Mouse (Mus musculus): ENCODE data around the gene Cabp4. TPM values are rescaled to one million over a fixed set of nuclear protein-coding genes. Genes with fewer than 3 reads are reported as not detected.

Gene Cabp4
- polyA plus RNA-seq, 1 experiment: 0.05 TPM

- Histone ChIP-seq H3K36me3 (ENCODE audit: control insufficient read depth) (peaks cover 14% of the 10 kb centered on the region), H3K9me3 (ENCODE audit: control insufficient read depth, low read length) (peaks cover 8% of the 10 kb centered on the region; the same call in 1 of the 2 replicates), H3K27me3 (ENCODE audit: control insufficient read depth) (peaks cover 24% of the 10 kb centered on the region), H3K4me1 (ENCODE audit: control insufficient read depth) (peaks cover 58% of the 10 kb centered on the region), H3K4me3 (replicated peaks) (peak within 1 kb of the TSS; percentile 83)
- TF ChIP-seq TAL1 (IDR thresholded peaks at IDR 0.05; ENCODE audit: low read length) (no peak), GATA1 (IDR thresholded peaks at IDR 0.05; ENCODE audit: low read length) (no peak)
Observed at GRCm38 (mm10) chr19:4096642-4097440, 47.0 kb downstream of the Cabp4 start, which contains the start of gene Cdk2ap2. Gene Cdk2ap2, plus strand, starts transcription at chr19:4097182.

DNA sequence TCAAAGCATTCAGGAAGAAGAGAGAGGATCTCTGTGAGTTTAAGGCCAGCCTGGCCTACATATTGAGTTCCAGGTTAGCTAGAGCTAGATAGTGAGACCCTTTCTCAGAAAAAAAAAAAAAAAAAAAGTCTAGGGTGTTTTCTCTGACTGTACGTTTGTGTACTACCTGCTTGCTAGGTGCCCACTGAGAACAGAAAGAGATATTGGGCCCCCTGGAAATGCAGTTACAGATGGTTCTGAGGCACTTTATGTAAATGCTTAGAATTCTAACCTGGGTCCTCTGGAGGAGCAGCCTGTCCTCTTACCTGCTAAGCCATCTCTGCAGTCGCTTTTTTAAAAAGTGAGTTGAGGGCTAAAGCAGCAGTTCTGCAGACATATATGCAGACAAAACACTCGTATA, 48.0 kb downstream of the Cabp4 start:
- Histone ChIP-seq H3K36me3 (ENCODE audit: control insufficient read depth) (peaks cover 14% of the 10 kb centered on the region), H3K4me3 (replicated peaks) (peak overlapping the region; percentile 83), H3K4me1 (ENCODE audit: control insufficient read depth) (peaks cover 55% of the 10 kb centered on the region), H3K27me3 (ENCODE audit: control insufficient read depth) (peaks cover 14% of the 10 kb centered on the region), H3K9me3 (ENCODE audit: control insufficient read depth, low read length) (peaks cover 5% of the 10 kb centered on the region; the same call in 1 of the 2 replicates)
- no peak for TF ChIP-seq TAL1 (IDR thresholded peaks at IDR 0.05; ENCODE audit: low read length)
- no peak for TF ChIP-seq GATA1 (IDR thresholded peaks at IDR 0.05; ENCODE audit: low read length)

GRCm38 (mm10) chr19:4094774-4095303, 49.0 kb downstream of the Cabp4 start:
- H3K36me3 ChIP-seq (ENCODE audit: control insufficient read depth): peaks cover 14% of the 10 kb centered on the region
- H3K4me3 ChIP-seq (replicated peaks): no peak overlapping the region
- peaks cover 45% of the 10 kb centered on the region for H3K4me1 ChIP-seq (ENCODE audit: control insufficient read depth)
- H3K9me3 ChIP-seq (ENCODE audit: control insufficient read depth, low read length): no peaks in the 10 kb centered on the region
- TF ChIP-seq TAL1 (IDR thresholded peaks at IDR 0.05; ENCODE audit: low read length) (no peak), GATA1 (IDR thresholded peaks at IDR 0.05; ENCODE audit: low read length) (no peak)
- peaks cover 9% of the 10 kb centered on the region for H3K27me3 ChIP-seq (ENCODE audit: control insufficient read depth)

DNA sequence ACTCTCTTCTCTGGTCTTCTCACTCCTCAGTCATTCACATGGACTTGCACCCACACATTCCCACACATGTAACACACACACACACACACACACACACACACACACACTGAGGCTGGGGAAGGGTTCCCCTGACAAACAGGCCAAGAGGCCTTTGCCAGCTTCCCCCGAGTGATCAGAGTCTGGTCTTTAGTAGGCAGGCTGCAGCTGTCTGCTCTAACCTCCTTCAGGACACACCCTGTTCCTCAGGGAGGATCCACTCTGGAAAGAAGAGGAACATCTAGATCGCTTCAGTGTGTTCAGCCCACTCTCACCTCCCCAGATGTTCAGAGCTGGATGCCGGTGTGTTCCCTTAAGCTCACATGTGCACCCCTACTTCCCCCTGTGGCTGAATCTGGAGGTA, 49.5 kb downstream of the Cabp4 start:
- no peak overlapping the region for H3K4me3 ChIP-seq (replicated peaks)
- peaks cover 41% of the 10 kb centered on the region for H3K4me1 ChIP-seq (ENCODE audit: control insufficient read depth)
- peaks cover 14% of the 10 kb centered on the region for H3K36me3 ChIP-seq (ENCODE audit: control insufficient read depth)
- TF ChIP-seq GATA1 (IDR thresholded peaks at IDR 0.05; ENCODE audit: low read length) (no peak), TAL1 (IDR thresholded peaks at IDR 0.05; ENCODE audit: low read length) (no peak)
- H3K9me3 ChIP-seq (ENCODE audit: control insufficient read depth, low read length): no peaks in the 10 kb centered on the region
- H3K27me3 ChIP-seq (ENCODE audit: control insufficient read depth): peaks cover 7% of the 10 kb centered on the region

DNA sequence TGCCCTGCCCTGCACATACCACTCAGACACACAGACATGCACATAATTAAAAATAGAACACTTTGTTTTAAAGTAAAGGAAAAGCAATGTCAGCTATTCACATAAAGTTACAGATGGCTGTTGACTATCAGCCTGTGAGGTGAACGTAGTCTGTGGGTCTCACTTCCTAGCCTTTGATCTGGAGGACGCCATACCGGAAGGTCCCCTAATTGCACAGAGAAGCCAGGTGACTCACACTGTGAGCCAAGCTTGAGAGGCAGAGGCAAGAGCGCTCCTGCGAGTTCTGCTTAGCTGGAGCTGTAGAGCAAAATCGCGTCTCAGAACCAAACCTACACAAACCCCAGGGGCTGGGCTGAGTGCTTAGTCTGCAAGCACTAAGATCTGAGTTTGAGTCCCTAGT, 50.1 kb downstream of the Cabp4 start:
- peaks cover 10% of the 10 kb centered on the region for H3K36me3 ChIP-seq (ENCODE audit: control insufficient read depth)
- H3K4me3 ChIP-seq (replicated peaks): no peak overlapping the region
- H3K9me3 ChIP-seq (ENCODE audit: control insufficient read depth, low read length): no peaks in the 10 kb centered on the region
- TF ChIP-seq TAL1 (IDR thresholded peaks at IDR 0.05; ENCODE audit: low read length): no peak
- TF ChIP-seq GATA1 (IDR thresholded peaks at IDR 0.05; ENCODE audit: low read length): no peak
- peaks cover 13% of the 10 kb centered on the region for H3K27me3 ChIP-seq (ENCODE audit: control insufficient read depth)
- peaks cover 35% of the 10 kb centered on the region for H3K4me1 ChIP-seq (ENCODE audit: control insufficient read depth)

GRCm38 (mm10) chr19:4092750-4093149, 51.1 kb downstream of the Cabp4 start:
- Histone ChIP-seq H3K4me3 (replicated peaks) (no peak overlapping the region), H3K27me3 (ENCODE audit: control insufficient read depth) (peaks cover 20% of the 10 kb centered on the region), H3K36me3 (ENCODE audit: control insufficient read depth) (no peaks in the 10 kb centered on the region), H3K9me3 (ENCODE audit: control insufficient read depth, low read length) (no peaks in the 10 kb centered on the region), H3K4me1 (ENCODE audit: control insufficient read depth) (peaks cover 32% of the 10 kb centered on the region)
- TF ChIP-seq GATA1 (IDR thresholded peaks at IDR 0.05; ENCODE audit: low read length) (no peak), TAL1 (IDR thresholded peaks at IDR 0.05; ENCODE audit: low read length) (no peak)

- H3K4me1 ChIP-seq (ENCODE audit: control insufficient read depth): peaks cover 21% of the 10 kb centered on the region
- no peak overlapping the region for H3K4me3 ChIP-seq (replicated peaks)
- no peaks in the 10 kb centered on the region for H3K9me3 ChIP-seq (ENCODE audit: control insufficient read depth, low read length)
- no peaks in the 10 kb centered on the region for H3K36me3 ChIP-seq (ENCODE audit: control insufficient read depth)
- TF ChIP-seq TAL1 (IDR thresholded peaks at IDR 0.05; ENCODE audit: low read length) (no peak), GATA1 (IDR thresholded peaks at IDR 0.05; ENCODE audit: low read length) (no peak)
- peaks cover 25% of the 10 kb centered on the region for H3K27me3 ChIP-seq (ENCODE audit: control insufficient read depth)
Observed at GRCm38 (mm10) chr19:4091383-4091782, 52.5 kb downstream of the Cabp4 start.

DNA sequence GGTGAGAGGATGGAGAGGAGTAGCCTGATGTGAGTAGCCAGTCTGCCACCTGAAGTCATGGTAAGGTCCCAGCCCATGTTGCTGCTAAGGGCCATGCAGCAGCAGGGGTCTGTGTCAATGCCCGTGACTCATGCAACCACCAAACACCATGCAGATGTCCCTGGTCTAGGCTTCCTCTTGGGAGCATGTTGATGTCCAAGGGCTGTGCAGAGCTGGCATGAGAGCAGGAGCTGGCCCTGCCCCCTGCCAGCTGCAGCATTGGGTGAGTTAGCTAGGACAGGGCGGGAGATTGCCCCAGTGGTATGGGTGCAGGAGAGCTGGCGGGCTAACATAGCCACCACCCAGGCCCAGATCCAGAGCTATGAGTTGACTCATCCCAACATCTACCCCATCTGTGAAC, 53.4 kb downstream of the Cabp4 start:
- H3K9me3 ChIP-seq (ENCODE audit: control insufficient read depth, low read length): no peaks in the 10 kb centered on the region

GRCm38 (mm10) chr19:4089128-4089527, 54.7 kb downstream of the Cabp4 start:
- Histone ChIP-seq H3K4me1 (ENCODE audit: control insufficient read depth) (peaks cover 23% of the 10 kb centered on the region), H3K27me3 (ENCODE audit: control insufficient read depth) (peaks cover 38% of the 10 kb centered on the region), H3K4me3 (replicated peaks) (no peak overlapping the region), H3K36me3 (ENCODE audit: control insufficient read depth) (no peaks in the 10 kb centered on the region), H3K9me3 (ENCODE audit: control insufficient read depth, low read length) (no peaks in the 10 kb centered on the region)
- no peak for TF ChIP-seq TAL1 (IDR thresholded peaks at IDR 0.05; ENCODE audit: low read length)
- no peak for TF ChIP-seq GATA1 (IDR thresholded peaks at IDR 0.05; ENCODE audit: low read length)

More for the DNA sequence above, 53.4 kb downstream of the Cabp4 start:
- peaks cover 32% of the 10 kb centered on the region for H3K27me3 ChIP-seq (ENCODE audit: control insufficient read depth)
- H3K4me3 ChIP-seq (replicated peaks): no peak overlapping the region
- H3K4me1 ChIP-seq (ENCODE audit: control insufficient read depth): peaks cover 14% of the 10 kb centered on the region
- TF ChIP-seq TAL1 (IDR thresholded peaks at IDR 0.05; ENCODE audit: low read length) (no peak), GATA1 (IDR thresholded peaks at IDR 0.05; ENCODE audit: low read length) (no peak)
- no peaks in the 10 kb centered on the region for H3K36me3 ChIP-seq (ENCODE audit: control insufficient read depth)
